Comparison of ENCODE assay signal across 16 mouse cellular contexts in the genomic region with DNA sequence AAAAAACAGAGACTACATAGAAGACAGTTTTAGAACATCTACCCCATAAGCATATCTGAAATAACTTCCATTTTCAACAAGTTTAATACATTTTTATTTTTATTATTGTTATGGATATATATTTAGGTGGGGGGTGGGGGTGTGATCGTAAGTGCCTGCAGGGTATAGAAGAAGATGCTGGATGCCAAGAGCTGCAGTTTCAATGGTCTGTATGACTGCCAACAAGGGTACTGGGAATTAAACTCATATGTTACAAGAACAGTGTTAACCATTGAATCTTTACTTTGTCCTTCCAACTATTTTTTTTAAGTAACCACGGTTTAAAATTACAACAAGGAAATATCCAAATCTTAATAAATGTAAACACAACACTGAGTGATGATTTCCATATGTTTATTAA.
"Had no signal": no experiment of that assay in that cellular context is flagged by ENCODE, and none has a peak within 500 bp of the region (broad histone marks: within the 10 kb centered on the region; RNA-seq: fewer than 3 reads in every experiment).

No protein-coding gene starts in this region.

- H3K27ac ChIP-seq: liver, embryonic 15.5 days; macrophage; midbrain, embryonic 13.5 days; midbrain, embryonic 15.5 days; neural tube, embryonic 12.5 days; stomach, embryonic 15.5 days; stomach, postnatal 0 days had no signal

- H3K9ac ChIP-seq: liver, embryonic 15.5 days; liver, postnatal 0 days; midbrain, embryonic 13.5 days; midbrain, embryonic 15.5 days; neural tube, embryonic 12.5 days; stomach, embryonic 15.5 days had no signal

- DNase-seq: liver, postnatal 0 days; lung, adult 2 months; right cerebral cortex, postnatal 14 days; thymus, adult 2 months; thymus, postnatal 25 days; thymus, postnatal 4 days had no signal

- ATAC-seq: liver, postnatal 0 days; lung, postnatal 0 days; midbrain, embryonic 13.5 days; midbrain, embryonic 15.5 days had no signal

- H3K4me2 ChIP-seq: liver, embryonic 15.5 days; midbrain, embryonic 11.5 days; midbrain, embryonic 13.5 days; midbrain, embryonic 15.5 days; neural tube, embryonic 12.5 days; stomach, embryonic 15.5 days had no signal

- H3K9me3 ChIP-seq: liver, embryonic 15.5 days; megakaryocyte, embryonic 14.5 days; midbrain, embryonic 13.5 days; midbrain, embryonic 15.5 days; neural tube, embryonic 12.5 days; stomach, embryonic 15.5 days had no signal

- H3K4me3 ChIP-seq: liver, embryonic 15.5 days; megakaryocyte, embryonic 14.5 days; midbrain, embryonic 13.5 days; midbrain, embryonic 15.5 days; neural tube, embryonic 12.5 days; stomach, embryonic 15.5 days had no signal

- H3K27me3 ChIP-seq: liver, embryonic 15.5 days; megakaryocyte, embryonic 14.5 days; midbrain, embryonic 13.5 days; midbrain, embryonic 15.5 days; neural tube, embryonic 12.5 days; stomach, embryonic 15.5 days had no signal

- H3K4me1 ChIP-seq: liver, embryonic 15.5 days; midbrain, embryonic 13.5 days; midbrain, embryonic 15.5 days; neural tube, embryonic 12.5 days; stomach, embryonic 15.5 days had no signal

- H3K36me3 ChIP-seq: liver, embryonic 15.5 days; midbrain, embryonic 13.5 days; midbrain, embryonic 15.5 days; neural tube, embryonic 12.5 days; stomach, embryonic 15.5 days had no signal
